Mouse (Mus musculus): ENCODE data around the gene Gm4884. TPM values are rescaled to one million over a fixed set of nuclear protein-coding genes. Genes with fewer than 3 reads are reported as not detected.

Gm4884 gene
- not detected in 2 replicates for polyA plus RNA-seq (2012; rRNA removed)

GRCm38 (mm10) chr7:41032419-41032818, at the start of gene Gm4884:
Gm4884 (plus strand) TSS chr7:41032719.

GRCm38 (mm10) chr7:40987243-40987642, 45.3 kb upstream of the Gm4884 start, which contains the start of gene 4930433I11Rik:
4930433I11Rik (plus strand) TSS chr7:40987543.

Other genes starting within 250 kb of the Gm4884 start
- 0.78 and 0.91 TPM in 2 replicates for gene Vstm2b, start 134.4 kb upstream of the Gm4884 start, polyA plus RNA-seq (2012; rRNA removed)
- gene 4930433I11Rik, start 45.2 kb upstream of the Gm4884 start, polyA plus RNA-seq (2012; rRNA removed) = not detected in 2 replicates
- not detected in 2 replicates for gene Gm5592, start 121.1 kb downstream of the Gm4884 start, polyA plus RNA-seq (2012; rRNA removed)

Measured in colon, adult 2 months (tissue).